8 mouse cellular contexts compared by ENCODE assay signal in the genomic region with DNA sequence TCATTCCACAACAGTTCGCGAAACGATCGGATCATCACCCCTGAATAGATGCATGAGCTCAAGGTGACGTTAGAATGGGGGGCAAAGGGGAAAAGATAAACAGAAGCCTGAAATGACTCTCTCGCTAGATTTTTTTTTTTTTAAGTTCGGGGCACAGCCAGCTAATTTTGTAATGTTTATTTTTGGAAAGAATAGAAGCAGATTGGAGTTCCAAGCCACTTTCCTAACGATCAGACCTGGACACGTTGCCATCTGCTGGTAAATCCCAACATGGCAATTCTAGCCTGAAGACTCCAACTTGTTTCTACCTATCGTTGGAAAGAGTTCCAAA. TPM values are rescaled to one million over a fixed set of nuclear protein-coding genes. Genes with fewer than 3 reads are reported as not detected.
DNase-seq lines count a peak whose midpoint lies in the region; ATAC-seq and TF ChIP-seq lines count a peak whose summit lies in the region.

A gene (minus strand): TSS at position 53 of the 331 bp plus-strand sequence.

- no peak for TF ChIP-seq EP300 in CH12.LX (IDR thresholded peaks at IDR 0.05; ENCODE audit: low read length)

- in situ Hi-C loops in CH12.LX (cut with MboI; ENCODE audit: low pct_ligation_motif_present, low pct_unique_long_range_greater_than_20kb, low sequenced_read_pairs): loop anchor here (5.0 kb wide), 1 partner anchor 105 kb away; no protein-coding TSS in a partner anchor

- no peak for TF ChIP-seq POLR2A in CH12.LX (IDR thresholded peaks at IDR 0.05; ENCODE audit: low read depth, low read length)

- dilution Hi-C loops in CH12.LX (cut with MboI; ENCODE audit: extremely low pct_ligation_motif_present, extremely low pct_unique_long_range_greater_than_20kb, low sequenced_read_pairs): no loop called here

- no peak for ATAC-seq in embryonic facial prominence, embryonic 12.5 days (ENCODE audit: insufficient number of reproducible peaks, insufficient read depth, low FRiP score, low TSS enrichment)
- ATAC-seq in kidney, embryonic 14.5 days (ENCODE audit: low FRiP score, low TSS enrichment): no peak
- ATAC-seq in limb, embryonic 15.5 days (ENCODE audit: insufficient number of reproducible peaks, low FRiP score, low TSS enrichment, low read depth): no peak

- no peaks in the 10 kb centered on the region for H3K9me3 ChIP-seq in CH12.LX (replicated peaks; ENCODE audit: low read length)
- no peaks in the 10 kb centered on the region for H3K9me3 ChIP-seq in embryonic facial prominence, embryonic 12.5 days
- no peaks in the 10 kb centered on the region for H3K9me3 ChIP-seq in heart, embryonic 10.5 days
- no peaks in the 10 kb centered on the region for H3K9me3 ChIP-seq in kidney, embryonic 14.5 days (ENCODE audit: control insufficient read depth, low read length)
- H3K9me3 ChIP-seq in limb, embryonic 15.5 days: no peaks in the 10 kb centered on the region

- peak within 1 kb of the TSS; percentile 80 for H3K9ac ChIP-seq in CH12.LX (ENCODE audit: insufficient read depth, low read depth)
- H3K9ac ChIP-seq in embryonic facial prominence, embryonic 12.5 days: peak within 1 kb of the TSS; percentile 95
- H3K9ac ChIP-seq in kidney, embryonic 14.5 days (ENCODE audit: low read depth, low read length): peak within 1 kb of the TSS; percentile 96
- peak within 1 kb of the TSS; percentile 90 for H3K9ac ChIP-seq in limb, embryonic 15.5 days

- H3K79me2 ChIP-seq in CH12.LX (replicated peaks; ENCODE audit: control insufficient read depth, extremely low read depth, insufficient read depth, poor library complexity, severe bottlenecking): peaks cover 20% of the 10 kb centered on the region

- 34% methylated on average over 10 of the region's 10 CpGs for WGBS in embryonic facial prominence, embryonic 12.5 days
- 37% methylated on average over 10 of the region's 10 CpGs for WGBS in heart, embryonic 10.5 days
- WGBS in kidney, embryonic 14.5 days: 27% methylated on average over 10 of the region's 10 CpGs
- WGBS in limb, embryonic 15.5 days: 19% methylated on average over 10 of the region's 10 CpGs

- H3K36me3 ChIP-seq in CH12.LX (replicated peaks in 1 of 2; ENCODE audit: control insufficient read depth in 1 of 2, insufficient read depth in 1 of 2, low read length in 1 of 2): peaks cover 0 to 14% of the 10 kb centered on the region in 2 experiments
- H3K36me3 ChIP-seq in embryonic facial prominence, embryonic 12.5 days: peaks cover 20% of the 10 kb centered on the region
- peaks cover 17% of the 10 kb centered on the region for H3K36me3 ChIP-seq in heart, embryonic 10.5 days
- peaks cover 14% of the 10 kb centered on the region; the same call in 1 of the 2 replicates for H3K36me3 ChIP-seq in kidney, embryonic 14.5 days (ENCODE audit: control insufficient read depth, insufficient read depth, low read length)
- H3K36me3 ChIP-seq in limb, embryonic 15.5 days: peaks cover 10% of the 10 kb centered on the region

- H3K4me1 ChIP-seq in CH12.LX (ENCODE audit: control insufficient read depth in 1 of 2, insufficient read depth in 2 of 2): peaks cover 5 to 20% of the 10 kb centered on the region in 2 experiments
- H3K4me1 ChIP-seq in embryonic facial prominence, embryonic 12.5 days: peaks cover 18% of the 10 kb centered on the region
- peaks cover 27% of the 10 kb centered on the region for H3K4me1 ChIP-seq in heart, embryonic 10.5 days
- H3K4me1 ChIP-seq in kidney, embryonic 14.5 days (ENCODE audit: control insufficient read depth, insufficient read depth, low read length): peaks cover 24% of the 10 kb centered on the region
- peaks cover 26% of the 10 kb centered on the region for H3K4me1 ChIP-seq in limb, embryonic 15.5 days

- peak within 1 kb of the TSS; percentile 52 for H3K27ac ChIP-seq in CH12.LX (ENCODE audit: insufficient read depth, low read depth)
- H3K27ac ChIP-seq in embryonic facial prominence, embryonic 12.5 days: peak within 1 kb of the TSS; percentile 92
- peak within 1 kb of the TSS; percentile 96 for H3K27ac ChIP-seq in heart, embryonic 10.5 days
- H3K27ac ChIP-seq in kidney, embryonic 14.5 days (ENCODE audit: low read depth, low read length): peak within 1 kb of the TSS; percentile 91
- peak within 1 kb of the TSS; percentile 96 for H3K27ac ChIP-seq in limb, embryonic 15.5 days

- H3K4me3 ChIP-seq in CH12.LX (replicated peaks in 1 of 3; ENCODE audit: low read depth in 2 of 3, low read length in 2 of 3, poor library complexity in 1 of 3): peak within 1 kb of the TSS; percentile 85 to 96 (median 86)
- H3K4me3 ChIP-seq in embryonic facial prominence, embryonic 12.5 days: peak within 1 kb of the TSS; percentile 87
- H3K4me3 ChIP-seq in heart, embryonic 10.5 days: peak within 1 kb of the TSS; percentile 89
- H3K4me3 ChIP-seq in kidney, embryonic 14.5 days (ENCODE audit: low read length): peak within 1 kb of the TSS; percentile 94
- peak within 1 kb of the TSS; percentile 89 for H3K4me3 ChIP-seq in limb, embryonic 15.5 days

- peak; percentile 32 to 57; a peak in 2 of 4 replicates for TF ChIP-seq CTCF in CH12.LX (conservative IDR thresholded peaks at IDR 0.05 in 1 of 2, IDR thresholded peaks at IDR 0.05 in 1 of 2; ENCODE audit: low read depth in 2 of 2, low read length in 2 of 2)

- peak within 1 kb of the TSS; percentile 62 for H3K4me2 ChIP-seq in CH12.LX (ENCODE audit: insufficient read depth, low read depth, poor library complexity, severe bottlenecking)
- peak within 1 kb of the TSS; percentile 80 for H3K4me2 ChIP-seq in embryonic facial prominence, embryonic 12.5 days (replicated peaks)
- peak within 1 kb of the TSS; percentile 73 for H3K4me2 ChIP-seq in kidney, embryonic 14.5 days (replicated peaks; ENCODE audit: low read depth, low read length)
- H3K4me2 ChIP-seq in limb, embryonic 15.5 days: peak within 1 kb of the TSS; percentile 81

- H3K27me3 ChIP-seq in CH12.LX (replicated peaks): no peaks in the 10 kb centered on the region
- H3K27me3 ChIP-seq in embryonic facial prominence, embryonic 12.5 days: no peaks in the 10 kb centered on the region
- H3K27me3 ChIP-seq in heart, embryonic 10.5 days (ENCODE audit: insufficient read depth, poor library complexity, severe bottlenecking): no peaks in the 10 kb centered on the region
- no peaks in the 10 kb centered on the region for H3K27me3 ChIP-seq in kidney, embryonic 14.5 days (ENCODE audit: control insufficient read depth, insufficient read depth, low read length)
- H3K27me3 ChIP-seq in limb, embryonic 15.5 days: no peaks in the 10 kb centered on the region

- DNase-seq in CH12.LX (ENCODE audit: extremely low read depth): peak; percentile 28
- peak; percentile 78 for DNase-seq in adrenal gland, adult 2 months
- DNase-seq in heart, embryonic 10.5 days (ENCODE audit: low spot score): no peak
- peak; percentile 9 for DNase-seq in naive thymus-derived CD4-positive, alpha-beta T cell, adult 2 months (ENCODE audit: low read depth)
- no peak for DNase-seq in spleen, adult 12 weeks (ENCODE audit: low spot score)

- peak; percentile 47 for TF ChIP-seq RAD21 in CH12.LX (IDR thresholded peaks at IDR 0.05; ENCODE audit: low read depth, low read length)

TF ChIP-seq in CH12.LX, 34 proteins besides CTCF, POLR2A, EP300 and RAD21:
- TF ChIP-seq MEF2A (IDR thresholded peaks at IDR 0.05; ENCODE audit: borderline replicate concordance, low read depth, low read length) (peak; percentile 58; the same call in 1 of the 2 replicates), USF2 (conservative IDR thresholded peaks at IDR 0.05; ENCODE audit: low read depth, low read length) (no peak), SMC3 (IDR thresholded peaks at IDR 0.05; ENCODE audit: low read depth, low read length) (peak; percentile 39), ZNF384 (IDR thresholded peaks at IDR 0.05; ENCODE audit: low read depth, low read length) (peak; percentile 49; the same call in 1 of the 2 replicates), GABPA (IDR thresholded peaks at IDR 0.05; ENCODE audit: insufficient replicate concordance, low read depth, low read length) (no peak), CHD2 (IDR thresholded peaks at IDR 0.05; ENCODE audit: low read length) (no peak)

RNA-seq across cellular contexts. Expression of the gene that starts here (rescaled TPM):
- 8.7 and 10.4 TPM in 2 replicates for total RNA-seq in CH12.LX (2012; rRNA removed)
- 4.7 and 4.9 TPM in 2 replicates for total RNA-seq in CH12.LX (2014; rRNA removed)
- polyA plus RNA-seq in CH12.LX (2012; ENCODE audit: insufficient read length, low read depth): 7.8 and 9.4 TPM in 2 replicates
- total RNA-seq in adrenal gland, adult 2 months (2021): 100 to 1,000 TPM; 119 to 126 TPM
- 21.3 and 25.2 TPM in 2 replicates for polyA plus RNA-seq in adrenal gland, adult 2 months (2012; rRNA removed)
- polyA plus RNA-seq in embryonic facial prominence, embryonic 12.5 days (2016; fragmentation: Nextera tagmentation; extraction: Ambion mirVana): 17.0 and 19.7 TPM in 2 replicates
- 10.2 and 11.3 TPM in 2 replicates for polyA plus RNA-seq in heart, embryonic 10.5 days (2016; fragmentation: Nextera tagmentation; extraction: Ambion mirVana)
- polyA plus RNA-seq in kidney, embryonic 14.5 days (2014; fragmentation: Nextera tagmentation; extraction: Ambion mirVana): 17.1 and 29.1 TPM in 2 replicates
- 10.4 and 13.2 TPM in 2 replicates for polyA plus RNA-seq in limb, embryonic 15.5 days (2015; fragmentation: Nextera tagmentation; extraction: Ambion mirVana)

Comparison
In these comparisons a context has a peak if more than half of its experiments do, and no peak if none do; other contexts are left out.
1. RNA of the gene that starts here (total RNA-seq): 119 to 126 TPM in adrenal gland, adult 2 months; 4.7 to 10.4 TPM in CH12.LX; every median in the first group is over 10 times any median in the second.
2. DNase-seq: peak in CH12.LX (single experiment), adrenal gland, adult 2 months (single experiment) and naive thymus-derived CD4-positive, alpha-beta T cell, adult 2 months (single experiment); none in heart, embryonic 10.5 days (single experiment) and spleen, adult 12 weeks (single experiment).
3. Peak in every context shown above with its lines, with median percentiles within 50 percentile points of each other: H3K27ac ChIP-seq, H3K4me2 ChIP-seq, H3K4me3 ChIP-seq and H3K9ac ChIP-seq.